Mouse (Mus musculus): ENCODE results near the gene Ice1.

DNA sequence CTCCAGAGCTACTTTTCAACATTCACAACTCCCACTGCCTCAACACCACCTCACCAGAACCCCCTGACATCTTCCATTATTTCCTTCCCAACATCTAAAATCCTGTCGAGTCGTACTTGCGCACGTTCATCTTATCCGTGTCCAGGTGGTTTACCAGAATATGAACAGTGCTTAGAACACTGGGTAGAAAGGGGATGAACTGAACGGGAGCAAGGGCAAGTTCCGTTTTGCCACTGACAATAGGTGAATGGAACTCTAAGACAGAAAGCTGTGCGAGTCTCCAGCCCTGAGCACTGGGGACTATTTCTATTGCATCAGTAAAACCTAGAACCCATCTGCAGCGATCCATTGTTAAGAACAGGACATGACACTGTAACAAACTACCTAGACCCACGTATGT is 728 bp downstream of the Ice1 start:
- TF ChIP-seq EP300 (IDR thresholded peaks at IDR 0.05; ENCODE audit: low read depth) (no peak), CTCF (IDR thresholded peaks at IDR 0.05; ENCODE audit: low read depth) (no peak)

Data from liver, embryonic 14.5 days (tissue).